Mouse (Mus musculus): ENCODE results near the gene Arhgap21. TPM values are rescaled to one million over a fixed set of nuclear protein-coding genes. Genes with fewer than 3 reads are reported as not detected.

Arhgap21 gene
- 8.1 TPM for polyA plus RNA-seq (2014; fragmentation: Illumina TruSeq; extraction: RNeasy Lipid Tissue Mini Kit (QIAGEN cat#74804); ENCODE audit: low read depth, low replicate concordance)

DNA sequence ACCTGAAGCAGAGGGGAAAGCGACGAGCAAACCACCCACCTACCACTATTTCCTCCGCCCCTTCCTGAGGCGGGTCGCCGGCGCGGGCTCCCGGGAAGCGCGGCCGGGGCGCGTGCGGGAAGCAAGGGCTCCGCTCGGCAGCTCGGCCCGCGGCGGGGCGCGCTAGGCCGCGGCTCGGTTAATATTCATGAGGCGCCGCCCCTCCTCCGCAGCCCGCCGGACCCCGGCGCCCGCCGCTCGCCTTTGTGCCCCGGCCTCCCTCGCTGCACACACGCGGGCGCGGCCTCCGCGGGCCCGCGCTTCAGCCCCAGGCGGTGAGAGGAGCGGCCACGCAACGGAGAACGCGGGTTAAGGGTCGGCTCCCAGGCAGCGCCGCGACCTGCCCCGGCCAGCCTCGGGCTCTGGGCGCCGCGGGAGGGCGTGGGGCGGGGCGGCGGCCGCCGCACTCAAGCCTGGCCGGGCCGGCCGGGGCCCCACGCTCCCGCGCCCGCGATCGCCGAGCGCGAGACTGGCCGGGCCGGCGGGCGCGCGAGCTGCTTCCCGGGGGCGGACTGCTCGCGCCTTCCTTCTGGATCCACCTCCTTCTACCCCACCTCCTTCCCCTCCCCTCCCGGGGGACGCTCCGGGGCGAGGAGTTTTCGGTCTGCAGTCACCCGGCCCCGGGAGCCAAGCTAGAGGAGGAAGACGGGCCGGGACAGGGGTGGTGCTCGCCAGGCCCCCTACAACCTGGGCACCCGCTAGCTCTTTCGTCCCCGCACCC, at the start of gene Arhgap21:
TSS of gene Arhgap21 (minus strand) at position 441 of the 760 bp plus-strand sequence.

Other genes starting within 250 kb of the Arhgap21 start
- 680 TPM for gene Enkur, start 236.5 kb upstream of the Arhgap21 start, polyA plus RNA-seq (2014; fragmentation: Illumina TruSeq; extraction: RNeasy Lipid Tissue Mini Kit (QIAGEN cat#74804); ENCODE audit: low read depth, low replicate concordance)
- 67.8 TPM for gene Thnsl1, start 236.8 kb upstream of the Arhgap21 start, polyA plus RNA-seq (2014; fragmentation: Illumina TruSeq; extraction: RNeasy Lipid Tissue Mini Kit (QIAGEN cat#74804); ENCODE audit: low read depth, low replicate concordance)

All from testis, adult 10 weeks (tissue).